Mouse (Mus musculus) liver, postnatal 0 days (tissue): ENCODE measurements around the gene Zfp442.

Experiments
- CTCF ChIP-seq: sonication (generic); IDR thresholded peaks from 2 replicates; pipeline ENCODE4 v1.5.1; 2016; ENCODE audit warnings: antibody characterized with exemption, low read depth
- EP300 ChIP-seq: IDR thresholded peaks from 2 replicates; pipeline ENCODE4 v1.6.1; 2016; ENCODE audit warnings: antibody characterized with exemption, low read depth, mild to moderate bottlenecking

- TF ChIP-seq CTCF, result no peak
- TF ChIP-seq EP300, result no peak
These were observed 61.1 kb downstream of the Zfp442 start for GRCm38 (mm10) chr2:150390198-150390597.
